Mouse (Mus musculus): ENCODE results near the gene Gnat2. TPM values are rescaled to one million over a fixed set of nuclear protein-coding genes. Genes with fewer than 3 reads are reported as not detected.

The Gnat2 gene
- polyA plus RNA-seq, 1 experiment: not detected

DNA sequence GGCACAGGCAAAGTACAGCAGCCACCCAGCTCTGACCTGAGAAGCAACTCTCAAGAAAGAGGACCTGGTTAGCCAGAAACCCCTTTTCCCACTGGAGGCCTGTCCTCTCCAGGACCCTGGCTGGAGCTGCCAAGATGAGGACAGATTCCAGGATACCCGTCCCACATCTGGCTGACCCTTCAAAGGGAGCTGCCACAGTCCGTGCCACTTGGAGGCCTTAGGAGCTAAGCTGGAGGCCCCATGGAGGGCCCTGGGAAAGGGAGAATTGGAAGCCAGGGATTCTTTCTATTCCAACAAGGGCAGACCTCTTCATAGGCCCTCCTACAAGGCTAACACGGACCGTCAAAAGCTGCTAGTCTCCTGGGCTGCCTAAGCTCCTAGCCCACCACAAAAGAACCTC is 10.9 kb upstream of the Gnat2 start:
- WGBS: 84% methylated on average over 4 of the region's 4 CpGs
- Histone ChIP-seq H3K27ac (ENCODE audit: control insufficient read depth, insufficient read depth, low read depth, low read length, poor library complexity) (no peak overlapping the region), H3K4me1 (ENCODE audit: control insufficient read depth, insufficient read depth, low read length) (peaks cover 10% of the 10 kb centered on the region), H3K4me3 (replicated peaks; ENCODE audit: control insufficient read depth, low read depth, low read length) (no peak overlapping the region)
- TF ChIP-seq CTCF (IDR thresholded peaks at IDR 0.05; ENCODE audit: control insufficient read depth, insufficient read depth, low read length) (no peak), POLR2A (IDR thresholded peaks at IDR 0.05; ENCODE audit: borderline replicate concordance, control insufficient read depth, low read depth, low read length) (no peak)

DNA sequence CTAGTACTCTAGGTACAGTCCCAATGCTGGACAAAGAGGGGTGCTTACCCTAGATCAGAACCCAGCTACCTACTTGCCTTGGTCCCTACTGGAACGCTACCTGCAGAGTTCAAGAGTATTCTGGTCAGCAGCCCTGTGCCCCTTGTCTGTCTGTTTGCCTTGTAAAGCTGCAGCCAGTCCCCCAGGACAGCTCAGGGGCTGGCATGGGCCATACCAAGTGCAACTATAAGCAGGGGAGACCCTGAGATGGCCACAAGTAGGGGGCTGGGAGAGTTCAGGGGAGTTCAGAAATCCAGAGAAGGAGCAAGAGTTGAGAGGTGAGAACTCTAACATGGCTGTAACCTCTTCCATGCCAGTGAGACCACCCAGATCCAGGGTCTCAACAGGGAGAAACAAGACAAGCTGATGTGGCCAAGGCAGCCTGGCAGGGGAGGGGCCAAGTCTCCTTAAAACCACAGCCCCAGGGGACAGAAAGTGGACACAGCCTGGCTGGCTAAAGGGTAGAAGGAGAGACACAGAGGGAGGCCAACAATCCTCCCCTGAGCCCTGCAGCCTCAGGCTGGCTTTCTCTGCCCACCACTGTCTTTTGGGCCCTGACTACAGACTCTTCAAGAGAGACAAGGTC is 10.2 kb upstream of the Gnat2 start:
- Histone ChIP-seq H3K27ac (ENCODE audit: control insufficient read depth, insufficient read depth, low read depth, low read length, poor library complexity) (no peak overlapping the region), H3K4me3 (replicated peaks; ENCODE audit: control insufficient read depth, low read depth, low read length) (no peak overlapping the region), H3K4me1 (ENCODE audit: control insufficient read depth, insufficient read depth, low read length) (peaks cover 10% of the 10 kb centered on the region)
- WGBS: 90% methylated on average over 1 of the region's 1 CpGs
- no peak for TF ChIP-seq CTCF (IDR thresholded peaks at IDR 0.05; ENCODE audit: control insufficient read depth, insufficient read depth, low read length)
- no peak for TF ChIP-seq POLR2A (IDR thresholded peaks at IDR 0.05; ENCODE audit: borderline replicate concordance, control insufficient read depth, low read depth, low read length)

DNA sequence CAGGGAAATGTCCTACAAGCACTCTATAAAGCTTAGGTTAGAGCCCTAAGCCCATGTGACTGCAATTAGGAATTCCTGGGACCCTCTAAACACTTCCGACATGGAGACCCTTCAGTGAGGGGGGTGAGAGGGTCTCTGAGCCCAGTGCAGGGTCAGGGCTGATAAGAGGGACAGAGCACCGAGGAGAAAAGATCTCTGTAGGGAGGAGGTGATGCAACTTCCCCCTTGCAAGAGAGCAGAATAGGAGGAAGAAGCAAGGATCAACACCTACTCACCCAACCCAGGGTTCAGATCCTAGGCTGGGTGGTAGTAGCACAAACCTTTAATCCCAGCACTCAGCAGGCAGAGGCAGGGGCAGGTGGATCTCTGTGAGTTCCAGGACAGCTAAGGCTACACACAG is 9.4 kb upstream of the Gnat2 start:
- H3K27ac ChIP-seq (ENCODE audit: control insufficient read depth, insufficient read depth, low read depth, low read length, poor library complexity): no peak overlapping the region
- peaks cover 10% of the 10 kb centered on the region for H3K4me1 ChIP-seq (ENCODE audit: control insufficient read depth, insufficient read depth, low read length)
- 12% methylated on average over 2 of the region's 2 CpGs for WGBS
- TF ChIP-seq CTCF (IDR thresholded peaks at IDR 0.05; ENCODE audit: control insufficient read depth, insufficient read depth, low read length) (no peak), POLR2A (IDR thresholded peaks at IDR 0.05; ENCODE audit: borderline replicate concordance, control insufficient read depth, low read depth, low read length) (no peak)
- H3K4me3 ChIP-seq (replicated peaks; ENCODE audit: control insufficient read depth, low read depth, low read length): peak overlapping the region; percentile 29

DNA sequence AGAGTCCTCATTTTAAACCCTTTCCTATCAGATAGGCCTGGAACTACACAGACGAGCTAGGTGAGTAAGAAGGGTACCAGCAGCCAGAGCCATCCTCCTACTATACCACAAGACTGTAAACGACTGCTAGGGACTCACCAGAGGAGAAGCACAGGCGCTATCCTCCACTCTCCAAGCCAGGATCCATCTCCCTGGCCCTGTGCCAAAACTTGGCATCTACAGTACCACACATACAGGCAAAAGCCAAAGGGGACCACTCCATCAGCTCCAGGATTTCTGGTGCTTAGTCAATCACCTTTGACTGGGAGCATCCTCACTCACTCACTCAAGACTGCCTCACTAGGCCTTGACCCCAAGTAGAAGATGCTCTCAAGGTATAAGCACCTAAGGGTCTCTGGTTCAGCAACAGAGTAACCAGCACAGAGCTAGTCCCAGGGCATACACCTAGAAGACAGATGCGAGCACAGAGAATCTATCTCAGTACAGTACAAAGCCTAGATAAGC is 8.6 kb upstream of the Gnat2 start:
- H3K4me1 ChIP-seq (ENCODE audit: control insufficient read depth, insufficient read depth, low read length): peaks cover 10% of the 10 kb centered on the region
- no peak for TF ChIP-seq CTCF (IDR thresholded peaks at IDR 0.05; ENCODE audit: control insufficient read depth, insufficient read depth, low read length)
- no peak for TF ChIP-seq POLR2A (IDR thresholded peaks at IDR 0.05; ENCODE audit: borderline replicate concordance, control insufficient read depth, low read depth, low read length)
- H3K4me3 ChIP-seq (replicated peaks; ENCODE audit: control insufficient read depth, low read depth, low read length): no peak overlapping the region
- H3K27ac ChIP-seq (ENCODE audit: control insufficient read depth, insufficient read depth, low read depth, low read length, poor library complexity): no peak overlapping the region
- WGBS: 60% methylated on average over 4 of the region's 4 CpGs

DNA sequence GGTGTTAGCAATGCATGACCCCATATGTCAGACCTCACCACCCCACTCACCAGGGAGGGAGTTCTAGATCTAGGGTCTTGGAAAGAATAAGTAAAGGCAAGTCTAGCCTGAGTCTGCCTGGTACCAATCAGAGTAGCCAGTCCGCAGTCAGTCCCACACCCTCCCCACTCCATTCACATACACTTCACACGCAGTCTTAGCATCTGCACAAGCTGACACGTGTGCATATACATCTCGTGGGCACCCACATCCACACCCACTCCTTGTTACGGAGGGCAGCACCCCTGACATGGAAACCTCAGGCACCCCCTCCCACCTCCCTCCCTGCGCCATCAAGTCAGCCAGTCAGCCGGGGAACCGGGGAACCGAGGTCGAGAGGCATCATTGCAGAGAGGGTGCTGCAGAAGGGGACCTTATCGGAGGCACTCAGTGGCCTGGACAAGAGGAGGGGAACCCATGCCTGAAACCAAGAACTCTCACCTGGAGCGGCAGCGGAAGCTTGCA is 7.8 kb upstream of the Gnat2 start:
- TF ChIP-seq POLR2A (IDR thresholded peaks at IDR 0.05; ENCODE audit: borderline replicate concordance, control insufficient read depth, low read depth, low read length) (no peak), CTCF (IDR thresholded peaks at IDR 0.05; ENCODE audit: control insufficient read depth, insufficient read depth, low read length) (no peak)
- WGBS: 4% methylated on average over 13 of the region's 13 CpGs

DNA sequence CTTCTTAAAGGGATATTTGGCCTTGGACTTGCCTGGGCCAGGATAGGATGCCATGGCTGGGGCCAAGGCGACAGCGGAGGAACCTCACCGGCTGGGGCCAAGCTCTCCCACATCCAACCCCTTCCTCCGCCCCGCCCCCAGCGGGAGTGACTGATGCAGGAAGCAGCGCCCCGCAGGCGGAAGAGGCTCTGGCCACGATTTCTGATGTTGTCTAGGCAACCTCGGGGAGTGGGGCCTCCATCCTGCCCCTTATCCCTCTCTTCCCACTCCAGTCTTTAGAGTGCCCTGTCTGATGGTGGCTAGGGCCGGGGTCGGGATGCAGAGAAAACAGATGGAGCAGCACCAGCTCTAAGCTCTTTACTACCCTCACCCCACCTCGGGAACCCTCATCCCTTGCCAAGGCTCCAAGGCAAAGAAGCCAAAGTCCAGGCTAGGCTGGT is 7.3 kb upstream of the Gnat2 start:
- H3K4me1 ChIP-seq (ENCODE audit: control insufficient read depth, insufficient read depth, low read length): peaks cover 10% of the 10 kb centered on the region
- 1% methylated on average over 14 of the region's 14 CpGs for WGBS
- H3K27ac ChIP-seq (ENCODE audit: control insufficient read depth, insufficient read depth, low read depth, low read length, poor library complexity): peak overlapping the region; percentile 48
- TF ChIP-seq POLR2A (IDR thresholded peaks at IDR 0.05; ENCODE audit: borderline replicate concordance, control insufficient read depth, low read depth, low read length) (peak; percentile 58; the same call in 1 of the 2 replicates), CTCF (IDR thresholded peaks at IDR 0.05; ENCODE audit: control insufficient read depth, insufficient read depth, low read length) (no peak)
- H3K4me3 ChIP-seq (replicated peaks; ENCODE audit: control insufficient read depth, low read depth, low read length): peak overlapping the region; percentile 81

More for the DNA sequence above, 7.8 kb upstream of the Gnat2 start:
- H3K4me3 ChIP-seq (replicated peaks; ENCODE audit: control insufficient read depth, low read depth, low read length): peak overlapping the region; percentile 81
- peaks cover 10% of the 10 kb centered on the region for H3K4me1 ChIP-seq (ENCODE audit: control insufficient read depth, insufficient read depth, low read length)
- H3K27ac ChIP-seq (ENCODE audit: control insufficient read depth, insufficient read depth, low read depth, low read length, poor library complexity): peak overlapping the region; percentile 48

DNA sequence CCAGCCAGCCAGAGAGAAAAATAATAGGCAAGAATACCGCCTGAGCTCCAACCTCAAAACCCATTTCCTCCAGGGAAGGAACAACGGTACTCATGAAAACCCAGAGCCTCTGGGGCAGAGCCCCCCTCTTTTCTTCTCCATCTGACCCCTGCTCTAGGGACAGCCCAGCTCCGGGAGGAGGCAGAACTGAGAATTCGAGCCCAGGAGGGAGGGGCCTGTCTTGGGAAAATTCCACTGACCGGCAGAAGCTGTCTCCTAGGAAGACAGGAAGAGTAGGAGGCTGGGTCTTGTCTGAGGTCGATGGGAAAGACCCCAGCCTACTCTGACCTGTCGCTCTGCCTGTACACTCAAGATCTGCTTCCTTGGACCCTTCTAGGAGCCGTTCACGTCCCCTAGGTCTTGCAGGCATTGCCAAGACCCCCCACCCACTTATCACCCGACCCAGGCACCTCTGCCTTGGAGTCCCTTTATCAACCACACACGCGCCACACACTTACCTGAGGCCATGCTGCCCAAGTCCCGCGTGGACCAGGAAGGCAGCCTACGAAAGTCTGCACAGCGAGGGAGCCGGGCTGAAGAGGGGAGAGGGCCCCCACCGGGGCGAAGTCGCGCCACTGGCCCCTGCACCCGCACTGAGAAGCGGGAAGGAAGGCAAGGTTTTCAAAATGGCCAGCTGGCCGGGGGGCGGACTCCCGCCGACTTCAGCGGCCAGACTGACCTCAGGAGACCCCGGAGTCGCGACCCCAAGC is 6.7 kb upstream of the Gnat2 start:
- Histone ChIP-seq H3K4me3 (replicated peaks; ENCODE audit: control insufficient read depth, low read depth, low read length) (peak overlapping the region; percentile 81), H3K27ac (ENCODE audit: control insufficient read depth, insufficient read depth, low read depth, low read length, poor library complexity) (peak overlapping the region; percentile 42), H3K4me1 (ENCODE audit: control insufficient read depth, insufficient read depth, low read length) (peaks cover 10% of the 10 kb centered on the region)
- TF ChIP-seq CTCF (IDR thresholded peaks at IDR 0.05; ENCODE audit: control insufficient read depth, insufficient read depth, low read length): no peak
- WGBS: under 1% methylated on average over 31 of the region's 31 CpGs

DNA sequence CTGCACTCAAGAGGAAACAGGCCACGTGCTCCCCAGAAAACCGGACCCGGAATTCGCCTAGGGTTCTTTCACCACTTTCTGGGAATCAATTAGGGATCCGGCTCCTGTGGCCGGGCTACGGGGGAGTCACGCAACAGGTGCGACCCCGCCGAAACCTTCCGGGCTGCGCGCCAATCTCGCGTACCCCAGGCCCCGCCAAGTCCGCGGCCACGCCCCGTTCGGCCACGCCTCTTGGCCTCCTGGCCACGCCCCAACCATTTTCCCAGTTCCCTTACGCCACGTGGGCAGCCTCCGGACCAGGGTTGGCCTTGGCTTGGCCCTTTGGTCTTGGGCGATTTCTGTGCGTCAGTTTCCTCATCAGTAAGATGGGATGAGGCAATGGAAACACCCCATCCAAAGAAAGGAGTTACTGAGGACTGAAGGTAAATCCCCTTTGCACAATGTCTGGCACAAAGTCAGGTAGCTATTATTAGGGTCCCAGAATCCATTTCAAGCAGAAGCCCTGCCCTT is 6.1 kb upstream of the Gnat2 start, which contains the start of gene Ampd2:
Gene Ampd2, minus strand, starts transcription at position 182 of the 510 bp plus-strand sequence.
- Histone ChIP-seq H3K27ac (ENCODE audit: control insufficient read depth, insufficient read depth, low read depth, low read length, poor library complexity) (peak within 1 kb of the TSS; percentile 42), H3K4me1 (ENCODE audit: control insufficient read depth, insufficient read depth, low read length) (peaks cover 10% of the 10 kb centered on the region), H3K4me3 (replicated peaks; ENCODE audit: control insufficient read depth, low read depth, low read length) (peak within 1 kb of the TSS; percentile 81)
- TF ChIP-seq CTCF (IDR thresholded peaks at IDR 0.05; ENCODE audit: control insufficient read depth, insufficient read depth, low read length): no peak
- TF ChIP-seq POLR2A (IDR thresholded peaks at IDR 0.05; ENCODE audit: borderline replicate concordance, control insufficient read depth, low read depth, low read length): no peak; the same call in 1 of the 2 replicates
- under 1% methylated on average over 29 of the region's 29 CpGs for WGBS
